Mouse (Mus musculus): Measurements from ENCODE around the gene T.

The T gene

GRCm38 (mm10) chr17:8433121-8433977 is 874 bp upstream of the T start:
- DNase-seq (ENCODE audit: low read depth): no peak

- DNase-seq (ENCODE audit: low read depth): no peak
These were observed 2.0 kb downstream of the T start for GRCm38 (mm10) chr17:8436184-8436583.

DNA sequence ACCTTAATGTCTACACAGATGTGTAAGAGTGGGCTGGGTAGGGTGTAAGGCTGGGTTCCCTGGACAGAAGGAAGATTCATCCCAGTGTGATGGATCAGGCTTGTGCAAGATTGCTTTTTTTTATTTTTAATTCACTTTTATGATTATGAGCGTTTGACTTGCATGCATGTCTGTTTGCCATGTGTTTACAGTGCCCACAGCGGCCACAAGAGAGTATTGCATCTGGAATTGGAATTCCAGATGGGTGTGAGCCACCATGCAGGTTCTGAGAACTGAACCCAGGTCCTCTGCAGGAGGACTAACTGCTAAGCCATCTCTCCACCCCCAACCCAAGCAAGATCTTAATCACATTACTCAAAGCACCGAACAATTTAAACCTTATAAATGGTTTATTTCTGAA is 9.8 kb downstream of the T start:
- no peak for DNase-seq (ENCODE audit: low read depth)

GRCm38 (mm10) chr17:8447676-8448192 is 13.5 kb downstream of the T start:
- DNase-seq (ENCODE audit: low read depth): no peak

DNA sequence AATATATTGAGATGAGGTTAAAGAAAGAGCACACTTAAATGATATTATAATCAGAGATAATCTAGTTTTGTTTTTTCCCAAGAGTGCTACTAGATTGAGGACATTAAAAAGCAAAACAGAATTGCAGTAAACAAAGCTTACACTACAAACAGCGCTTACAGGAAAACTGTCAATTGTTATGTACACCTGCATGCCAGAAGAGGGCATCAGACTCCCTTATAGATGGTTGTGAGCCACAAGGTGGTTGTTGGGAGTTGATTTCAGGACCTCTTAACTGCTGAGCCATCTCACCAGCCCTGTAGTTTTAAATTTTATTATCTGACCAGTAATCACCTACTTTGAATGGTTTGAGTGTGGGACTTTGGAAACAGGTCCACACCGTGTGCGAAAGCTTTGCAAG is 14.1 kb downstream of the T start:
- peak; percentile 8 for DNase-seq (ENCODE audit: low read depth)

GRCm38 (mm10) chr17:8455196-8455595 is 21.0 kb downstream of the T start:
- peak; percentile 31 for DNase-seq (ENCODE audit: low read depth)

DNA sequence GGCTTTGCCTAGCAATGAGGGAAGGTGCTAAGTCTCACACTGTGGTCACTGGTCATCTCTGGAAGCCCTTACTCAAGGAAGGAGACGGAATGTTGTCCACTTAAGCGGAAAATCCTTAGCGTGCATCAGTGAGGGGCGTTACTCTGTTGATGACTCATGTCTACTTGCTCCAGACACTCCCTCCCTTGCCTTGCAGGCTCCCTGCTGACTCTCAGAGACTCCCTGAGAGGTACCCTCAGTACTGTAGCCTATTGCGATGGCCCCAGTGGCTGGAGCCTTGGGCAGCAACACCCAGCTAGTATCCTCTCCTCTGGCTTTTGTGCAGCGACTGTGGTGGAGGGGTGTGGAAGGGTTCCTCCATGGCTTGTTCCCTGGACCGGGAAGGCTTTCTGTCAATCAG is 21.4 kb downstream of the T start:
- DNase-seq (ENCODE audit: low read depth): peak; percentile 24

GRCm38 (mm10) chr17:8456856-8457460 is 22.7 kb downstream of the T start:
- no peak for DNase-seq (ENCODE audit: low read depth)

DNA sequence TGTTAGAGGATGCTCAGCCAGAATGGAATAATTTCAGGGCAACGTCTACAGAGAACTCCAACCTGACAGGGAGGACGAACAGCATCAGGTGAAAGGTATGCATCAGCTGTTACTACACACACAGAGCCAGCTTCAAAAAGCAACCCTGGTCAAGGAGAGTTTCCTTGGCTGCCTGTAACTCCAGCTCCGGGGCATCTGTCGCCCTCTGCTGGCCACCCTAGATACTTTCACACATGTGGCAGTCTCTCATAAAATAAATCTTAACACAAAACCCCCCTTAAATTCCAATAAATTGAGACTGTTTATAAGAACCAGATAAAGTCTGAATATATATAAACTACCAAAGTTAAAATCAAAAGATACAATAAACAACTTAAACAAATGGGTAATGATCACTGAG is 27.3 kb downstream of the T start:
- DNase-seq (ENCODE audit: low read depth): peak; percentile 47

GRCm38 (mm10) chr17:8463482-8464128 is 29.4 kb downstream of the T start:
- DNase-seq (ENCODE audit: low read depth): peak; percentile 76

DNA sequence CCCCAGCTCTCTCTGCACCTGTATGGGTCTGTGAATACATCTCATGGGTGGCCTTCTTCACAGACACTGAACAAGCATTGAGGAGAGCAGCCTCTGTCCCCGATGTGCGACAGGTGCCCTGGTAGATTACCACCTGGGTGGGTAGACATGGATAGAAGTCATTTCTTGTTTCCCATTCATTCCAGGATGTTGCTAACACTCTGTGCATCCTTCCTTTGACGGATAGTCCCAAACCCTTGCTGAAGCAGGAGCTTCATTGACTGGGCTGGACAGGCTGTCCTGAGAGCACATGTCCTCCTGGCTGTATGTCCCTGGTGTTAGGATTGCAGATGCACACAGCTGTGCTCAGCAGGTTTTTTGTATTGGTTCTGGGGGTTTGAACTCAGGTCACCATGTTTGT is 33.5 kb downstream of the T start:
- DNase-seq (ENCODE audit: low read depth): no peak

GRCm38 (mm10) chr17:8468716-8469344 is 34.6 kb downstream of the T start:
- peak; percentile 55 for DNase-seq (ENCODE audit: low read depth)

GRCm38 (mm10) chr17:8478554-8478953 is 44.3 kb downstream of the T start:
- no peak for DNase-seq (ENCODE audit: low read depth)

- no peak for DNase-seq (ENCODE audit: low read depth)
These were observed 45.4 kb downstream of the T start for GRCm38 (mm10) chr17:8479493-8480128.

DNA sequence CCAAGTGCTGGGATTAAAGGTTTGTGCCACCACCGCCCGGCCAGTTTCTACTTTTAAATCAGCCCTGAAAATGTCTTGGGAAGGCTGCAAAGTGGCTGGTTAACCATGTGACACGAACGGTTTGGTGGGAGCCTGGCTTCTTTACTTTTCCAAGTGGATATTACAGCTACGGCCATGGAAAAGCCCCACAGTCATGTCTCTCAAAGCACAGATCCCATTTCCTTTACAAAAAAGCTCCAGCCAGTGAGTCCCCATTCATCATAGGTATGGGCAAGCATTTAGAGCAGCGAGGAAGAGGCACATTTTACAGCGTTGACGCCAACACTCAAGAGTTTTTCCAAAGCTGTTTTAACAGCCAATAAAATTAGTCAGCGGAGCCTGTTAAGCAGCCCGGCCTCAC is 47.6 kb downstream of the T start:
- DNase-seq (ENCODE audit: low read depth): no peak

GRCm38 (mm10) chr17:8482876-8483275 is 48.7 kb downstream of the T start:
- no peak for DNase-seq (ENCODE audit: low read depth)

DNA sequence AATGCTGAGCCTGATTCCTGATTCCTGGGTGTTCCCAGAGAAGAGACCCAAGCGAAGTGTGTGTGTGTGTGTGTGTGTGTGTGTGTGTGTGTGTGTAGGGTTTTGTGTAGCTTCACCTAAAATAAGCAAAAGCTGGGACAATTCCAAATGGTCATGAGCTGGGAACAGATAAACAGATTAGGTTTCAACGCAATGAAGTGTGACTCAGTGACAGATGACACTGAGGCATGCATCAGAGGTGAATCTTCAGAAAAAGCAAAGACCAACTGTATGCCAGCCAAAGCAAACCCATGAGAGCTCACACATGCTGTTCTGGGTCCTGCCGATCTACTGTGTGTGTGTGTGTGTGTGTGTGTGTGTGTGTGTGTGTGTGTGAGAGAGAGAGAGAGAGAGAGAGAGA is 50.0 kb downstream of the T start:
- DNase-seq (ENCODE audit: low read depth): no peak

DNA sequence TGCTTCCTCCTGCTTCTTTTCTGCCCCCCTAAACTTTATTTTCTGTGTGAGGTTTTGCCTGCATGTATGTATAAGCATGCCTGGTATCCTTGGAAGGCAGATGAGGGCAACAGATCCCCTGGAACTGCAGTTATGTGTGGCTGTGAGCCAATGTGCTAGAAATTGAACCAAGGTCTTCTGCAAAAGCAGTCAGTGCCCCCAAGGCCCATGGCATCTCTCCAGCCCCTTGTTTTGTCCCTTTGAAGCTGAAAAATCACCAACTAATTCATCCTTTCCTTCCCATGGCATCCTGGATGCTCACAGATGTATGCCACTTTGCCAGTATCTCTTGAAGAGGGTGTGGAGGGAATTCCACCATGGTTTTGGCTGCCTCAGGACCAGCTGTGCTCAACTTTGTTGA is 50.9 kb downstream of the T start:
- no peak for DNase-seq (ENCODE audit: low read depth)

DNA sequence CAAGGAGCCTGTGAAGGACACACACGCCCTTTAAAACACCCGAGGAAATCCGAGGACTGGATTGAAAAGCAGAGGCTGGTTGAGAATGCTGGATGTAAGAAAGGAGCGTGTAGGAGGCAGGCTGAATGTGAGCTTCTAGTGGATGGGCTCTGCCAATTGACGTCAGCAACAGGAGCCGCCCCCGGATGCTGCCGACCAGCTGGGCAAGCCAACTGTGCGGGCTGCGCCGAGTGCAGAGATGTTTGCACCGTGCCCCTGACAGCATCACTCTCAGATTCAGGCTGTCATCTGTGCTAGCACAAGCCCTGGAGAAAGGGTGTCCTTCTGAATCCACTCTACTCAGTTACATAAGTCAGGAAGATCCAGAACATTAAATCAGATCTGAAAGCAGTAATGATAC is 53.6 kb downstream of the T start:
- no peak for DNase-seq (ENCODE audit: low read depth)

DNA sequence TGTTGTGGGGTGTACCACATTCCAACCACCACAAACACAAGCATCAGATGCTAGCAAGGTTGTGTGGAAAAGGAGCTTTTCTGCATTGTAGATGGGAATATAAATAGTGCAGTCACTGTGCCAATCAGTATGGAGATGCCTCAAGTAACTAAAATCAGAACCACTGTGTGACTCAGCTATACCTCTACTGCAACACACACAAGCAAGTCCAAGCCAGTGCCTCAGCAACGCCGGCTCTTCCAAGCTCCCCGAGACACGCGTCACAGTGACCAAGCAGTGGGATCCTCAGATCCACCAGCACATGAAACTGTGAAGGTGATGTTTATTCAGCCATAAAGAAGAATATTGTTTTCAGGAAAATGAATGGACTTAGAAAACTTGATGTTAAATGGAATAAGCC is 56.7 kb downstream of the T start:
- DNase-seq (ENCODE audit: low read depth): no peak

Measured in 416B (cell line).